ENCODE assay signal across 23 mouse cellular contexts in the genomic region with DNA sequence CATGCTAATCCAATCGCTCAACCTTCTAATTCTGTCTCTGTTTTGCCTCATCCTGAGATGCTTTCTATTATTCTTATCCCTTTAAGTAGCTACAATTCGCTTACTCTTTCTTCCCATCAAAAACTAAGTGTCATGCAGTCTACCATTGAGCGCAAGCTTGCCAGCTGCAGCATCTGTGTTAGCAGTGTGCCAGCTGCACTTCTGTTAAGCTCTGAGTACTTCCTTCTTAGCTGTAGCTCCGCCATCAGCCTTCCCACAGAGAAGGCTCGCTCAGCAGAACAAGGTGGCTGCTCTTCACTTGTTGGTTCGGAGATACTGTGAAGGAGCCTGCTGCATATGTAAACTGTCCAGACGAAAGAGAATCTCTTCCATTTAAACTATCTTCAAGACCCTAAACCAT. TPM values are rescaled to one million over a fixed set of nuclear protein-coding genes. Genes with fewer than 3 reads are reported as not detected.
A peak's percentile ranks its signal among the peaks of the same experiment; 100 is the strongest.
DNase-seq lines count a peak whose midpoint lies in the region; ATAC-seq lines count a peak whose summit lies in the region.
"Had no signal": no experiment of that assay in that cellular context is flagged by ENCODE, and none has a peak within 500 bp of the region (broad histone marks: within the 10 kb centered on the region; RNA-seq: fewer than 3 reads in every experiment).

No protein-coding gene starts in this region.

- ATAC-seq in frontal cortex, adult (ENCODE audit: low TSS enrichment) = peak; percentile 78
- peak; percentile 72 for ATAC-seq in common myeloid progenitor, adult 5-6 weeks (replicated peaks; ENCODE audit: low read depth, poor library complexity, severe bottlenecking)
- ATAC-seq in erythroid progenitor cell, adult 5-6 weeks (replicated peaks; ENCODE audit: low FRiP score, poor library complexity, severe bottlenecking) = no peak
- ATAC-seq: intestine, postnatal 0 days had no signal

- DNase-seq in frontal cortex, postnatal 25 days (ENCODE audit: low spot score in 2 of 2) = no peak
- DNase-seq in right cerebral cortex, adult 18-20 months = peak; percentile 4
- no peak for DNase-seq in right cerebral cortex, postnatal 4 days
- DNase-seq in left cerebral cortex, postnatal 4 days = no peak
- DNase-seq: adrenal gland, postnatal 25 days; B cell, adult 2 months; cerebellum, adult 2 months; cerebellum, postnatal 14 days; gastrocnemius, adult 2 months; gastrocnemius, postnatal 36 days; heart, postnatal 14 days; kidney, adult 9 months; kidney, postnatal 10 days; retina, postnatal 1 day had no signal

- intact Hi-C loops in left cerebral cortex, postnatal 4 days (cut with DNase I) = no loop called here

RNA-seq across cellular contexts. Expression of a gene that starts 22.1 kb away (rescaled TPM):
- 0.09 and 1.1 TPM in 2 replicates for total RNA-seq in common myeloid progenitor, adult 5-6 weeks (2017)
- 1.4 and 7.5 TPM in 2 replicates for total RNA-seq in erythroid progenitor cell, adult 5-6 weeks (2015; ENCODE audit: low replicate concordance)
- total RNA-seq in erythroid progenitor cell, adult 5-6 weeks (2017; ENCODE audit: low replicate concordance) = 1.9 and 2.0 TPM in 2 replicates
- not detected for total RNA-seq in left cerebral cortex, postnatal 4 days (2021)
- total RNA-seq: gastrocnemius, adult 2 months; gastrocnemius, postnatal 36 days; layer of hippocampus, postnatal 10 days had no signal

RNA-seq across cellular contexts. Expression of a gene that starts 59.9 kb away (rescaled TPM):
- not detected in 2 replicates for total RNA-seq in common myeloid progenitor, adult 5-6 weeks (2017)
- total RNA-seq in erythroid progenitor cell, adult 5-6 weeks (2015; ENCODE audit: low replicate concordance) = not detected in 2 replicates
- not detected in 2 replicates for total RNA-seq in erythroid progenitor cell, adult 5-6 weeks (2017; ENCODE audit: low replicate concordance)
- under 1 TPM in 1 of 2 experiments, not detected in 1; 0.12 TPM for total RNA-seq in left cerebral cortex, postnatal 4 days (2021)
- total RNA-seq: adrenal gland, adult 18-20 months; gastrocnemius, adult 2 months; gastrocnemius, postnatal 36 days; heart, adult 8-10 months; heart, postnatal 14 days; left cerebral cortex, adult 2 months; left cerebral cortex, postnatal 25 days had no signal
